Mouse (Mus musculus) thymus, adult 2 months (tissue): ENCODE data around the gene Pde11a.

Experiments
- CTCF ChIP-seq: fragments of 200-500 bp; IDR thresholded peaks from 2 replicates; pipeline ENCODE4 v1.5.1; 2012; ENCODE audit warnings: mild to moderate bottlenecking, control low read depth, low read length, moderate library complexity, borderline replicate concordance; ENCODE audit not compliant: control insufficient read depth, poor library complexity, insufficient read depth; ENCODE audit errors: extremely low read depth
- POLR2A ChIP-seq: fragments of 200-500 bp; IDR thresholded peaks from 2 replicates; pipeline ENCODE4 v1.6.1; 2012; ENCODE audit warnings: mild to moderate bottlenecking, low read length, control low read depth, moderate library complexity; ENCODE audit not compliant: control insufficient read depth, poor library complexity, insufficient read depth; ENCODE audit errors: extremely low read depth

DNA sequence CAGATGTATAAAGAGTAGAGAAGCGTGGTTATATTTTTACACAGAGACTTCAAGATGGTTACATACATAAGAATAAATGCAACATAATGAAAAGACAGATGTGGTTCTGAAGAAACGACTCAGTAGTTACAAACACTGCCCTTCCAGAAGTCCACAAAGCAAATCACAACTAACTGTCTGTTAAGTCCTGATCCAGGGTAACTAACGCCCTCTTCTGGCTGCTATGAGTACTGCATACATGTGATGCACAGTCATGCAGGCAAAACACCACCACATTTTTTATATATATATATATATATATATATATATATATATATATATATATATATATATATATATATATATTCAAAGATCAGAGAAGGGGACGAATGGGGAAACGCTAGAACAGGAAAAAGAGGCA, 4.0 kb downstream of the Pde11a start:
- TF ChIP-seq CTCF: no peak
- TF ChIP-seq POLR2A: no peak
